Mouse (Mus musculus) heart, embryonic 16.5 days (tissue): ENCODE results near the gene Itpr1. TPM values are rescaled to one million over a fixed set of nuclear protein-coding genes. Genes with fewer than 3 reads are reported as not detected.

Experiments
- ATAC-seq: fragments of 200-750 bp; cut with Nextera tagmentation; replicated peaks from 2 replicates; pipeline ENCODE4 v1.8.0; 2017; ENCODE audit warnings: moderate number of reproducible peaks; ENCODE audit not compliant: insufficient read depth, low FRiP score; ENCODE audit errors: extremely low read depth
- H3K27ac ChIP-seq: fragments of 300-500 bp; sonication (generic); 2 replicates; pipeline ENCODE4 v1.5.1; 2014; ENCODE audit warnings: mild to moderate bottlenecking, low read length, control low read depth, moderate library complexity
- H3K27me3 ChIP-seq: fragments of 300-500 bp; sonication (generic); 2 replicates; pipeline ENCODE4 v1.6.1; 2014; ENCODE audit warnings: low read length, mixed read lengths; ENCODE audit not compliant: control insufficient read depth, insufficient read depth
- H3K36me3 ChIP-seq: fragments of 300-500 bp; sonication (generic); 2 replicates; pipeline ENCODE4 v1.6.1; 2014; ENCODE audit not compliant: control insufficient read depth, insufficient read depth
- H3K4me1 ChIP-seq: fragments of 300-500 bp; sonication (generic); 2 replicates; pipeline ENCODE4 v1.6.1; 2014; ENCODE audit warnings: low read length, mixed read lengths; ENCODE audit not compliant: control insufficient read depth, insufficient read depth
- H3K4me2 ChIP-seq: fragments of 300-500 bp; sonication (generic); 2 replicates; pipeline ENCODE4 v1.6.1; 2014; ENCODE audit warnings: low read depth, mild to moderate bottlenecking, control low read depth, low read length
- H3K4me3 ChIP-seq: fragments of 300-500 bp; sonication (generic); 2 replicates; pipeline ENCODE4 v1.5.1; 2014; ENCODE audit warnings: mild to moderate bottlenecking, control low read depth, low read length
- H3K9ac ChIP-seq: fragments of 300-500 bp; sonication (generic); 2 replicates; pipeline ENCODE4 v1.6.1; 2014; ENCODE audit warnings: low read length, control low read depth
- H3K9me3 ChIP-seq: fragments of 300-500 bp; sonication (generic); replicated peaks from 2 replicates; pipeline ENCODE4 v1.6.1; 2016; ENCODE audit warnings: low read length; ENCODE audit not compliant: control insufficient read depth
- WGBS: fragments of 180-500 bp; shearing (Covaris S2); extraction: QIAGEN DNeasy Blood & Tissue Kit; methylation state at CpG from one replicate; pipeline ENCODE4 v1.1.7; 2014; 5-methylcytosine and 5-hydroxymethylcytosine counted together
- polyA plus RNA-seq: library from polyadenylated mRNA; unstranded; fragments of >200 nt; fragmentation: Nextera tagmentation; extraction: Ambion mirVana; gene quantifications from 2 replicates; pipeline ENCODE4 v1.2.1, GENCODE M21; 2015

Gene Itpr1
- polyA plus RNA-seq, 1 experiment from 2014 or later, result 10.8 TPM

- Histone ChIP-seq H3K9me3 (no peaks in the 10 kb centered on the region), H3K27ac (no peak overlapping the region), H3K36me3 (no peaks in the 10 kb centered on the region), H3K9ac (no peak overlapping the region), H3K4me1 (peaks cover 9% of the 10 kb centered on the region), H3K4me2 (no peak overlapping the region), H3K27me3 (no peaks in the 10 kb centered on the region), H3K4me3 (no peak overlapping the region)
- peak; percentile 71 for ATAC-seq
- 67% methylated on average over 5 of the region's 5 CpGs for WGBS
Observed at GRCm38 (mm10) chr6:108206914-108207566, 5.9 kb upstream of the Itpr1 start.

DNA sequence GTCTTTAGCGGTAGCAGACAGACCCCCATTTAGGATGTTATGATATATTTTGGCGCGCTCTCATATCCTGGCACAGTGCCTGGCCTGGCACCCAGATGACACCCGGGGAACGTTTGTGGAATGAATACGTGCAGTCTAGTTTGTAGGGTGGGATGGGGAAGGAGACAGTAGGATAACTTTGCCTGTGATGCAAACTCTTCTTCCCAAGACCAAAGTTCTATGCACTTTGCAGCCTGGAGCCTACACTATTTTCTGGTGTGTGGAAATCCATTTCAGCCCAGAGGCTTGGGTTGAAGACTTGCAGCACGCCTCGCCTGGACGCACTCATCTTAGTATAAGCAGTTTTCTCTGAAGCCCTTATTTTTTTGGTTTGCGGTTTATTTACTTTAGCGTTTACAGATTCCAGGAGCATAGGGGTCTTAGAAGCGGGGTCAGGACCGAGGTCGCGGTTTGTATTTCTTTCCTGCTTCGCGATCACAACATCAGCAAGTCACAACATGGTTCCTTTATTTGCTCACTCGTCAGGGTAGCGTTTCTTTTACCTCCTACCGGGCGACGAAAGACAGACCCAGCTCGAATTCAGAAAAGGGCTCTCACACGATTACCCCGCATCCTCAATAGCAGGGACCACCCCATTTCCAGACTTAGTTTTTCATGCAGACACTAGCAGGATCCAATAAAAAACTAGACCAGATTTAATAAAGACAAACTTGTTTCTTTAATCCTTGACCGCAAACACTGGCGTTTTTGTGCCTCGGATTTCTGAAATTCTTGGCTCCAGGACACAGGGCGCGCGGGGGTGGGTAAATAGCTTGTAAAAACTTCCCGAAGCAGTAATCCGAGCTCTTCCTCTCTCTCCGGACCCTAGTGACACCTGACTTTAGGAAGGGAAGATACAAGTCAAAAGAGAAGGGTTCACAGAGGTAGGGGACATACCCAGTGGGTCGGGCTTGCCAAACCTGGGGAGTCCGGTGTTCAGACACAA is 708 bp upstream of the Itpr1 start:
- Histone ChIP-seq H3K4me1 (peaks cover 33% of the 10 kb centered on the region), H3K9me3 (no peaks in the 10 kb centered on the region), H3K27me3 (no peaks in the 10 kb centered on the region), H3K27ac (peak overlapping the region; percentile 76), H3K4me2 (peak overlapping the region; percentile 90), H3K4me3 (peak overlapping the region; percentile 77), H3K9ac (peak overlapping the region; percentile 76), H3K36me3 (0 out of 2 replicates have a peak, but pooled peaks cover 3% of the 10 kb centered on the region)
- 4% methylated on average over 36 of the region's 36 CpGs for WGBS
- no peak; the same call in 1 of the 2 replicates for ATAC-seq

- H3K36me3 ChIP-seq, result 0 out of 2 replicates have a peak, but pooled peaks cover 3% of the 10 kb centered on the region
- no peaks in the 10 kb centered on the region for H3K27me3 ChIP-seq
- peak overlapping the region; percentile 79 for H3K9ac ChIP-seq
- H3K4me2 ChIP-seq, result peak overlapping the region; percentile 90
- 1% methylated on average over 28 of the region's 29 CpGs for WGBS
- H3K4me1 ChIP-seq, result peaks cover 33% of the 10 kb centered on the region
- ATAC-seq, result no peak
- peak overlapping the region; percentile 77 for H3K4me3 ChIP-seq
- no peaks in the 10 kb centered on the region for H3K9me3 ChIP-seq
- H3K27ac ChIP-seq, result peak overlapping the region; percentile 79
Observed at GRCm38 (mm10) chr6:108213481-108214293, 791 bp downstream of the Itpr1 start.

DNA sequence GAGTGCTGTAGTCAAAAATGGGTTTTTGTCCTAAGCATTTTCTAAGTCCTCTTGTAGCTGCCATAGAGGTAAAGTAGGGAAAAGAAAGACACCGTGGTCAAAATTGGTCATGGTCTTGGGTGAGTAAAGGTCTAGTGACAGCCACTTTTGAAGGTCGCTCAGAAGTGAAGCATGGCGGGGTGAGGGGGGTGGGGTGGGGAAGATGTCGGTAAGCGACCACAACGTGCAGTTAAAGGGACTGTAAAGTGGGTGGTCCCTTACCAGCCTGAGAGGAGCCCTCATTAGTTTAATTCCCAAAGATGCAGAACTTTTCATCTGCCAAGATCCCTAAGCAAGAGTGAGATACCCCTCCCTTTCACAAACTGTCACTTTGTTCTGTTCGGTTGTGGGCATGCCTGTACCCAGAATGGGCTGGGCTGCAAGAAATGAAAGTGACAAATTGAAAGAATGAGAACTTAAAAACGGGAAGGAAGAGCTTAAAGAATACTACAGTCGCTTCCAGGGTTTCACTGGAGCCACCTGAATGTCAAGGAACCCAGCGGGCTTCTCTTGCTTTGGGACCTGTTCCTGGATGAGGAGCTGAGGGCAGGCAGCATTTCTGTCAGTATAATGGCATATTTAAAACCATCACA is 1.5 kb downstream of the Itpr1 start:
- no peak for ATAC-seq
- H3K9ac ChIP-seq, result peak overlapping the region; percentile 79
- H3K4me1 ChIP-seq, result peaks cover 33% of the 10 kb centered on the region
- H3K9me3 ChIP-seq, result no peaks in the 10 kb centered on the region
- H3K4me3 ChIP-seq, result peak overlapping the region; percentile 77
- peak overlapping the region; percentile 90 for H3K4me2 ChIP-seq
- 0 out of 2 replicates have a peak, but pooled peaks cover 3% of the 10 kb centered on the region for H3K36me3 ChIP-seq
- WGBS, result 13% methylated on average over 10 of the region's 10 CpGs
- H3K27me3 ChIP-seq, result no peaks in the 10 kb centered on the region
- H3K27ac ChIP-seq, result peak overlapping the region; percentile 79

DNA sequence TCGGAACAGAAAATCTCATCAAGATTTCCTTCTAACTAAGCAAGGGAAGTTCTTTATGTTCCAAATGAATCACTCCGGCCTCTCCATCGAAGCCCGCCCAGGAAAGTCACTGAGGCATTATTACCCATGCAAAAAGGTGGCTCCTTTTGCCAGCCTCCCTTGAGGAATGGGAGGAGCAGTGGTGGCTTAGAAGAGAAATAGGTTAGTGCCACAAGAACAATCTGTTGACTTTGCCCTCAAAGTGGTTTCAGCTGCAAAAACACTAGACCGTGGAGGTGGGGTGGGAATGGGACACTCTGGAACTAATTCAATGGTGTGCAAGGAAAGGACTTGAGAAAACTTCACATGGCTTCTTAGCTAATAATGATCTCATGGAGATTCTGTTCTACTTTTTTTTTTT is 3.2 kb downstream of the Itpr1 start:
- no peaks in the 10 kb centered on the region for H3K27me3 ChIP-seq
- H3K9me3 ChIP-seq, result no peaks in the 10 kb centered on the region
- ATAC-seq, result no peak
- H3K4me1 ChIP-seq, result peaks cover 33% of the 10 kb centered on the region
- no peak overlapping the region for H3K27ac ChIP-seq
- 84% methylated on average over 5 of the region's 5 CpGs for WGBS
- H3K36me3 ChIP-seq, result 0 out of 2 replicates have a peak, but pooled peaks cover 3% of the 10 kb centered on the region
- H3K9ac ChIP-seq, result no peak overlapping the region
- H3K4me2 ChIP-seq, result no peak overlapping the region
- no peak overlapping the region for H3K4me3 ChIP-seq

DNA sequence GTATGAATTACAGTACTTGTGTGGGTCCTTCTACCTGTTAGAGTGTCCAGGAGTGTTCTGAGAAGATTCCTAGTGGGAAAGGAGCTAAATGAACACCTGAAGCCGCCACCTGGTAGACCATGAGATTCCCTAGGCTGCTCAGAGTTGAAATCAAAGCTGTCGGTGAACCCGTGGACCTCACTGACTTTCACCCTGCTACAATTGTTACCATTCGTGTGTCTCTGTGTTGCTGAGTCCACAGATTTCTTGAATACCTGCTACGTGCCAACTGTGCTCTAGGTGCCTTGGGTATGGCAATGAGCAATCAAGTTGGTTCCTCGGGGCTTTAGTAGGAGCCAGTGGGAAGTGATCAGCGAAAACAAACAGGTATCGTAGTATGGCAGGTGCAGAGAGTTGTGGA is 3.9 kb downstream of the Itpr1 start:
- H3K4me2 ChIP-seq, result no peak overlapping the region
- H3K27ac ChIP-seq, result no peak overlapping the region
- 90% methylated on average over 8 of the region's 8 CpGs for WGBS
- H3K9ac ChIP-seq, result no peak overlapping the region
- no peaks in the 10 kb centered on the region for H3K9me3 ChIP-seq
- H3K27me3 ChIP-seq, result no peaks in the 10 kb centered on the region
- H3K4me3 ChIP-seq, result no peak overlapping the region
- 0 out of 2 replicates have a peak, but pooled peaks cover 3% of the 10 kb centered on the region for H3K36me3 ChIP-seq
- peaks cover 28% of the 10 kb centered on the region for H3K4me1 ChIP-seq
- no peak for ATAC-seq

GRCm38 (mm10) chr6:108217987-108218386 is 5.1 kb downstream of the Itpr1 start:
- ATAC-seq, result no peak
- H3K4me2 ChIP-seq, result no peak overlapping the region
- no peaks in the 10 kb centered on the region for H3K27me3 ChIP-seq
- H3K9ac ChIP-seq, result no peak overlapping the region
- H3K4me1 ChIP-seq, result peaks cover 28% of the 10 kb centered on the region
- no peak overlapping the region for H3K4me3 ChIP-seq
- WGBS, result 81% methylated on average over 3 of the region's 3 CpGs
- H3K27ac ChIP-seq, result no peak overlapping the region
- no peaks in the 10 kb centered on the region for H3K9me3 ChIP-seq
- H3K36me3 ChIP-seq, result 0 out of 2 replicates have a peak, but pooled peaks cover 3% of the 10 kb centered on the region

- Histone ChIP-seq H3K4me1 (peaks cover 21% of the 10 kb centered on the region), H3K27ac (no peak overlapping the region), H3K4me3 (no peak overlapping the region), H3K27me3 (no peaks in the 10 kb centered on the region), H3K36me3 (no peaks in the 10 kb centered on the region), H3K9me3 (no peaks in the 10 kb centered on the region), H3K4me2 (no peak overlapping the region), H3K9ac (no peak overlapping the region)
- WGBS, result 54% methylated on average over 5 of the region's 5 CpGs
- no peak for ATAC-seq
Observed at GRCm38 (mm10) chr6:108222435-108222834, 9.5 kb downstream of the Itpr1 start.
